Mouse (Mus musculus) heart, adult 2 months (tissue): ENCODE measurements around the gene Gm49378. TPM values are rescaled to one million over a fixed set of nuclear protein-coding genes. Genes with fewer than 3 reads are reported as not detected.
A peak's percentile ranks its signal among the peaks of the same experiment; 100 is the strongest.

Experiments
- DNase-seq, 2 experiments: peaks; one replicate each; pipeline ENCODE4 v3.0.0; 2021
- H3K27ac ChIP-seq: fragments of 200-600 bp; 2 replicates; pipeline ENCODE4 v1.8.1; 2022
- H3K27me3 ChIP-seq: fragments of 200-500 bp; 2 replicates; pipeline ENCODE4 v1.6.1; 2012; ENCODE audit warnings: mild to moderate bottlenecking, low read length, inconsistent platforms, mixed read lengths; ENCODE audit not compliant: control insufficient read depth, insufficient read depth
- H3K36me3 ChIP-seq: fragments of 200-500 bp; 2 replicates; pipeline ENCODE4 v1.6.1; 2012; ENCODE audit warnings: low read length, inconsistent platforms; ENCODE audit not compliant: control insufficient read depth, insufficient read depth
- H3K4me1 ChIP-seq: fragments of 200-500 bp; 2 replicates; pipeline ENCODE4 v1.6.1; 2011; ENCODE audit warnings: low read length; ENCODE audit not compliant: control insufficient read depth, insufficient read depth
- H3K4me3 ChIP-seq: fragments of 200-600 bp; 2 replicates; pipeline ENCODE4 v1.8.1; 2022
- H3K79me2 ChIP-seq: fragments of 200-500 bp; replicated peaks from 2 replicates; pipeline ENCODE4 v1.6.1; 2012; ENCODE audit warnings: mild to moderate bottlenecking, inconsistent platforms, low read length, moderate library complexity, mixed read lengths; ENCODE audit not compliant: control insufficient read depth, insufficient read depth
- H3K9ac ChIP-seq: fragments of 200-500 bp; 2 replicates; pipeline ENCODE4 v1.6.1; 2012; ENCODE audit warnings: low read depth, mild to moderate bottlenecking, control low read depth, inconsistent platforms, low read length, mixed read lengths
- CTCF ChIP-seq: fragments of 200-600 bp; IDR thresholded peaks from 2 replicates; pipeline ENCODE4 v1.8.1; 2022; ENCODE audit warnings: antibody characterized with exemption, mild to moderate bottlenecking, moderate library complexity
- EP300 ChIP-seq: fragments of 200-500 bp; IDR thresholded peaks from 2 replicates; pipeline ENCODE4 v1.6.1; 2011; ENCODE audit warnings: low read depth, low read length, control low read depth; ENCODE audit not compliant: insufficient read depth
- POLR2A ChIP-seq: fragments of 200-500 bp; IDR thresholded peaks from 2 replicates; pipeline ENCODE4 v1.6.1; 2011; ENCODE audit warnings: mild to moderate bottlenecking, low read depth, low read length, control low read depth; ENCODE audit not compliant: insufficient read depth
- WGBS: fragments of 180-500 bp; shearing (Covaris S2); methylation state at CpG from one replicate; pipeline ENCODE4 v1.1.7; 2018; 5-methylcytosine and 5-hydroxymethylcytosine counted together
- intact Hi-C: fragments of 180-260 bp; cut with DNase I; formaldehyde crosslinking; loops from one replicate; pipeline ENCODE4 v1.15.1; 2025
- polyA plus RNA-seq: library from polyadenylated mRNA; depleted of rRNA; stranded (reverse); fragments of >200 nt; gene quantifications from 2 replicates; pipeline ENCODE4 v1.2.3, GENCODE M21; 2012; rRNA removed
- total RNA-seq, 2 experiments: library from RNA; stranded (reverse); gene quantifications; 2 replicates each; pipeline ENCODE4 v1.2.3; 2021

Gene Gm49378
- total and polyA plus RNA-seq, 3 experiments, result 2.5 to 3.8 (median 3.5) TPM

DNA sequence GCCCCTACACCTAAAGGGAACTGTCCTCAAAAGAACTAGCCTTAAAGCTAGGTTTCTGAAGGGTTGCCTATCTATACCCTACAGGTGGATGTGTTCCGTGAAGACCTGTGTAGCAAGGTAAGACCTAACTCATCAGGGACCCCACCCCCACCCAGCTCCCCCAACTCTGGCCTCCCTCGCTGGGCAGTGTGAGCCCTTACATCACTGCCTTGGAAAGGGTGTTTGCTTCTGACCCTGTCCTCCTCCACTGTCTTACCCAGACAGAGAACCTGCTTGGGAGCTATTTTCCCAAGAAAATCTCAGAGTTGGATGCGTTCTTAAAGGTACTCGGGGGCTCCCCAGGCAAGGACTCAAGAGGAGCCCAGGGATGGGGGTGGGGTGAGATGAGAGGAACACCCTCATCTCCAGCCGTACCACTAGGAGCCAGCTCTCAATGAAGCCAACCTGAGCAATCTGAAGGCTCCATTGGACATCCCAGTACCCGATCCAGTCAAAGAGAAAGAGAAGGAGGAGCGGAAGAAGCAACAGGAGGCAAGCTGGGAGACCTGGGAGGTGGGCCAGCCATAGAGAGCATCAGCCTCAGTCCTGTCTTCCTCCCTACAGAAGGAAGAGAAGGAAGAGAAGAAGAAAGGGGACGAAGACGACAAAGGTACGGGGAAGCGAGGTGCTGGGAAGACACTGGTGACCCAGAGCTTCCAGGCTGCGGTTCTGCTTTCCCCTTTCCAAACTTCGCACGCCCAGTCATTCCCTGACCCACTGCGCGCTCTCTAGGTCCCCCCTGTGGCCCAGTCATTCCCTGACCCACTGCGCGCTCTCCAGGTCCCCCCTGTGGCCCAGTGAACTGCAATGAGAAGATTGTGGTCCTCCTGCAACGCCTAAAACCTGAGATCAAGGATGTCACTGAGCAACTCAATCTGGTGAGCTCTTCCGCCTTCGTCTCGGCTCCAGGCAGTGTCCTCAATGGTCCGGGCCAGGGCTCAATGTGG is 57.9 kb downstream of the Gm49378 start:
- 85% methylated on average over 23 of the region's 23 CpGs for WGBS
- peaks cover 3% of the 10 kb centered on the region; the same call in 1 of the 2 replicates for H3K4me1 ChIP-seq
- no peak overlapping the region for H3K4me3 ChIP-seq
- no peak overlapping the region for H3K27ac ChIP-seq
- no peaks in the 10 kb centered on the region for H3K36me3 ChIP-seq
- no peaks in the 10 kb centered on the region for H3K27me3 ChIP-seq
- intact Hi-C loops, result no loop called here
- no peak for DNase-seq
- H3K9ac ChIP-seq, result no peak overlapping the region
- TF ChIP-seq EP300, result no peak
- no peak for TF ChIP-seq CTCF
- TF ChIP-seq POLR2A, result peak; percentile 33; the same call in 1 of the 2 replicates
- 0 out of 2 replicates have a peak, but pooled peaks cover 4% of the 10 kb centered on the region for H3K79me2 ChIP-seq

Other genes with a start within 250 kb of the Gm49378 start
Only the 30 nearest of the 34 such genes appear.
- gene Dhrs4, start 159.1 kb downstream of the Gm49378 start, total RNA-seq, result 100 to 1,000 TPM; 106 to 125 TPM
- gene Dhrs4, start 159.1 kb downstream of the Gm49378 start, polyA plus RNA-seq, result 64.7 and 85.7 TPM in 2 replicates
- gene Carmil3, start 147.2 kb downstream of the Gm49378 start, total RNA-seq, result 1 to 10 TPM; 1.3 to 2.0 TPM
- 3.4 and 4.8 TPM in 2 replicates for gene Carmil3, start 147.2 kb downstream of the Gm49378 start, polyA plus RNA-seq
- not detected for gene Cpne6, start 127.5 kb downstream of the Gm49378 start, total RNA-seq
- 0.25 and 0.26 TPM in 2 replicates for gene Cpne6, start 127.5 kb downstream of the Gm49378 start, polyA plus RNA-seq
- gene Nrl, start 112.9 kb downstream of the Gm49378 start, total RNA-seq, result not detected
- not detected in 2 replicates for gene Nrl, start 112.9 kb downstream of the Gm49378 start, polyA plus RNA-seq
- gene Pck2, start 97.6 kb downstream of the Gm49378 start, total RNA-seq, result 1 to 10 TPM; 9.0 to 9.4 TPM
- gene Pck2, start 97.6 kb downstream of the Gm49378 start, polyA plus RNA-seq, result 13.3 and 15.3 TPM in 2 replicates
- 100 to 1,000 TPM; 136 to 160 TPM for gene Dcaf11, start 77.9 kb downstream of the Gm49378 start, total RNA-seq
- 151 and 186 TPM in 2 replicates for gene Dcaf11, start 77.9 kb downstream of the Gm49378 start, polyA plus RNA-seq
- gene A730061H03Rik, start 77.5 kb downstream of the Gm49378 start, total RNA-seq, result not detected
- gene A730061H03Rik, start 77.5 kb downstream of the Gm49378 start, polyA plus RNA-seq, result 0.74 and 1.2 TPM in 2 replicates
- gene Fitm1, start 62.3 kb downstream of the Gm49378 start, total RNA-seq, result 100 to 1,000 TPM; 165 to 187 TPM
- 323 and 403 TPM in 2 replicates for gene Fitm1, start 62.3 kb downstream of the Gm49378 start, polyA plus RNA-seq
- gene Psme1, start 59.8 kb downstream of the Gm49378 start, total RNA-seq, result 100 to 1,000 TPM; 231 to 264 TPM
- 101 and 118 TPM in 2 replicates for gene Psme1, start 59.8 kb downstream of the Gm49378 start, polyA plus RNA-seq
- gene Emc9, start 52.6 kb downstream of the Gm49378 start, total RNA-seq, result 10 to 100 TPM; 58.4 to 61.1 TPM
- gene Emc9, start 52.6 kb downstream of the Gm49378 start, polyA plus RNA-seq, result 52.9 and 54.2 TPM in 2 replicates
- 100 to 1,000 TPM; 119 to 120 TPM for gene Psme2, start 46.8 kb downstream of the Gm49378 start, total RNA-seq
- 37.3 and 56.7 TPM in 2 replicates for gene Psme2, start 46.8 kb downstream of the Gm49378 start, polyA plus RNA-seq
- gene Rnf31, start 46.2 kb downstream of the Gm49378 start, total RNA-seq, result 10 to 100 TPM; 27.5 to 30.9 TPM
- 19.7 and 24.3 TPM in 2 replicates for gene Rnf31, start 46.2 kb downstream of the Gm49378 start, polyA plus RNA-seq
- 1 to 10 TPM; 9.7 to 9.8 TPM for gene Irf9, start 34.3 kb downstream of the Gm49378 start, total RNA-seq
- 22.2 and 29.3 TPM in 2 replicates for gene Irf9, start 34.3 kb downstream of the Gm49378 start, polyA plus RNA-seq
- gene Rec8, start 19.9 kb downstream of the Gm49378 start, total RNA-seq, result under 1 TPM in 1 of 2 experiments, not detected in 1; 0.32 TPM
- 0.12 and 0.29 TPM in 2 replicates for gene Rec8, start 19.9 kb downstream of the Gm49378 start, polyA plus RNA-seq
- 10 to 100 TPM; 51.3 to 64.1 TPM for gene Ipo4, start 1.9 kb downstream of the Gm49378 start, total RNA-seq
- gene Ipo4, start 1.9 kb downstream of the Gm49378 start, polyA plus RNA-seq, result 68.2 and 68.9 TPM in 2 replicates
- gene Tm9sf1, start 5.9 kb upstream of the Gm49378 start, total RNA-seq, result 10 to 100 TPM; 39.4 to 40.6 TPM
- gene Tm9sf1, start 5.9 kb upstream of the Gm49378 start, polyA plus RNA-seq, result 50.6 and 63.0 TPM in 2 replicates
- gene Tssk4, start 12.3 kb upstream of the Gm49378 start, total RNA-seq, result under 1 TPM; 0.34 to 0.47 TPM
- gene Tssk4, start 12.3 kb upstream of the Gm49378 start, polyA plus RNA-seq, result 0.55 and 0.61 TPM in 2 replicates
- gene Mdp1, start 22.6 kb upstream of the Gm49378 start, total RNA-seq, result 10 to 100 TPM; 45.3 to 49.1 TPM
- 35.7 and 54.9 TPM in 2 replicates for gene Mdp1, start 22.6 kb upstream of the Gm49378 start, polyA plus RNA-seq
- 1 to 10 TPM; 8.1 to 9.0 TPM for gene Gmpr2, start 34.0 kb upstream of the Gm49378 start, total RNA-seq
- 11.8 and 18.2 TPM in 2 replicates for gene Gmpr2, start 34.0 kb upstream of the Gm49378 start, polyA plus RNA-seq
- 100 to 1,000 TPM; 242 to 262 TPM for gene Nedd8, start 34.2 kb upstream of the Gm49378 start, total RNA-seq
- gene Nedd8, start 34.2 kb upstream of the Gm49378 start, polyA plus RNA-seq, result 265 and 340 TPM in 2 replicates
- 10 to 100 TPM; 12.6 to 12.8 TPM for gene Tinf2, start 43.9 kb upstream of the Gm49378 start, total RNA-seq
- 7.6 and 8.5 TPM in 2 replicates for gene Tinf2, start 43.9 kb upstream of the Gm49378 start, polyA plus RNA-seq
- gene Tgm1, start 76.0 kb upstream of the Gm49378 start, total RNA-seq, result under 1 TPM; 0.16 to 0.43 TPM
- 0.31 and 0.41 TPM in 2 replicates for gene Tgm1, start 76.0 kb upstream of the Gm49378 start, polyA plus RNA-seq
- 10 to 100 TPM; 12.5 to 13.0 TPM for gene Rabggta, start 84.4 kb upstream of the Gm49378 start, total RNA-seq
- 26.3 and 32.2 TPM in 2 replicates for gene Rabggta, start 84.4 kb upstream of the Gm49378 start, polyA plus RNA-seq
- gene Dhrs1, start 107.8 kb upstream of the Gm49378 start, total RNA-seq, result 10 to 100 TPM; 35.4 to 40.2 TPM
- gene Dhrs1, start 107.8 kb upstream of the Gm49378 start, polyA plus RNA-seq, result 82.9 and 85.8 TPM in 2 replicates
- gene Nop9, start 107.8 kb upstream of the Gm49378 start, total RNA-seq, result 10 to 100 TPM; 10.1 to 11.4 TPM
- 8.3 and 13.1 TPM in 2 replicates for gene Nop9, start 107.8 kb upstream of the Gm49378 start, polyA plus RNA-seq
- under 1 TPM; 0.81 to 0.98 TPM for gene Cideb, start 120.6 kb upstream of the Gm49378 start, total RNA-seq
- 6.7 and 8.1 TPM in 2 replicates for gene Cideb, start 120.6 kb upstream of the Gm49378 start, polyA plus RNA-seq
- under 1 TPM in 1 of 2 experiments, not detected in 1; 0.20 TPM for gene Ltb4r2, start 123.5 kb upstream of the Gm49378 start, total RNA-seq
- gene Ltb4r2, start 123.5 kb upstream of the Gm49378 start, polyA plus RNA-seq, result 0.06 and 0.20 TPM in 2 replicates
- under 1 TPM; 0.34 to 0.36 TPM for gene Ltb4r1, start 128.1 kb upstream of the Gm49378 start, total RNA-seq
- gene Ltb4r1, start 128.1 kb upstream of the Gm49378 start, polyA plus RNA-seq, result 0.76 TPM in 2 replicates
- 10 to 100 TPM; 16.1 to 20.3 TPM for gene Adcy4, start 146.2 kb upstream of the Gm49378 start, total RNA-seq
- gene Adcy4, start 146.2 kb upstream of the Gm49378 start, polyA plus RNA-seq, result 36.5 and 40.0 TPM in 2 replicates
- 1 to 10 TPM; 2.2 to 2.4 TPM for gene Ripk3, start 151.0 kb upstream of the Gm49378 start, total RNA-seq
- 3.5 and 4.1 TPM in 2 replicates for gene Ripk3, start 151.0 kb upstream of the Gm49378 start, polyA plus RNA-seq